Mouse (Mus musculus) kidney, postnatal 0 days (tissue): ENCODE results near the gene Kif26b. TPM values are rescaled to one million over a fixed set of nuclear protein-coding genes. Genes with fewer than 3 reads are reported as not detected.

ENCODE experiments used
- ATAC-seq: fragments of 200-750 bp; cut with Nextera tagmentation; replicated peaks from 2 replicates; pipeline ENCODE4 v1.8.0; 2017; ENCODE audit warnings: low read depth, moderate number of reproducible peaks, moderate TSS enrichment, moderate library complexity; ENCODE audit not compliant: low FRiP score
- DNase-seq: peaks from one replicate; pipeline ENCODE4 v3.0.0-alpha.2; 2016; ENCODE audit warnings: low spot score
- H3K27ac ChIP-seq: fragments of 300-500 bp; sonication (generic); 2 replicates; pipeline ENCODE4 v1.5.1; 2014; ENCODE audit warnings: mild to moderate bottlenecking
- H3K27me3 ChIP-seq: fragments of 300-500 bp; sonication (generic); 2 replicates; pipeline ENCODE4 v1.6.1; 2014; ENCODE audit warnings: low read length, mixed read lengths; ENCODE audit not compliant: insufficient read depth
- H3K36me3 ChIP-seq: fragments of 300-500 bp; sonication (generic); 2 replicates; pipeline ENCODE4 v1.6.1; 2014; ENCODE audit warnings: low read length, mixed read lengths; ENCODE audit not compliant: insufficient read depth
- H3K4me1 ChIP-seq: fragments of 300-500 bp; sonication (generic); replicated peaks from 2 replicates; pipeline ENCODE4 v1.6.1; 2014; ENCODE audit warnings: antibody characterized with exemption, low read length, mixed read lengths; ENCODE audit not compliant: insufficient read depth
- H3K4me2 ChIP-seq: fragments of 300-500 bp; sonication (generic); 2 replicates; pipeline ENCODE4 v1.6.1; 2014; ENCODE audit warnings: mild to moderate bottlenecking, low read length, moderate library complexity, mixed read lengths
- H3K4me3 ChIP-seq: fragments of 300-500 bp; sonication (generic); replicated peaks from 2 replicates; pipeline ENCODE4 v1.5.1; 2014; ENCODE audit warnings: low read depth, low read length
- H3K9ac ChIP-seq: fragments of 300-500 bp; sonication (generic); 2 replicates; pipeline ENCODE4 v1.6.1; 2014; ENCODE audit warnings: low read depth, low read length
- H3K9me3 ChIP-seq: fragments of 300-500 bp; sonication (generic); replicated peaks from 2 replicates; pipeline ENCODE4 v1.6.1; 2016; ENCODE audit warnings: low read length, inconsistent platforms, mixed read lengths
- CTCF ChIP-seq: IDR thresholded peaks from 2 replicates; pipeline ENCODE4 v1.5.1; 2016; ENCODE audit warnings: antibody characterized with exemption, low read depth, mild to moderate bottlenecking, moderate library complexity
- WGBS: fragments of 180-500 bp; shearing (Covaris S2); extraction: QIAGEN DNeasy Blood & Tissue Kit; methylation state at CpG from one replicate; pipeline ENCODE4 v1.1.7; 2014; 5-methylcytosine and 5-hydroxymethylcytosine counted together
- polyA plus RNA-seq: library from polyadenylated mRNA; unstranded; fragments of >200 nt; fragmentation: Nextera tagmentation; extraction: Ambion mirVana; gene quantifications from 2 replicates; pipeline ENCODE4 v1.2.1, GENCODE M21; 2015

Kif26b gene
- polyA plus RNA-seq, 1 experiment from 2014 or later = 6.4 TPM

GRCm38 (mm10) chr1:178895674-178896073 lies 366.7 kb downstream of the Kif26b start:
- 90% methylated on average over 4 of the region's 4 CpGs for WGBS
- no peak overlapping the region for H3K27ac ChIP-seq
- no peaks in the 10 kb centered on the region for H3K36me3 ChIP-seq
- DNase-seq = no peak
- no peak overlapping the region for H3K9ac ChIP-seq
- no peak overlapping the region for H3K4me3 ChIP-seq
- no peaks in the 10 kb centered on the region for H3K9me3 ChIP-seq
- no peak for ATAC-seq
- no peaks in the 10 kb centered on the region for H3K4me1 ChIP-seq
- H3K27me3 ChIP-seq = no peaks in the 10 kb centered on the region
- TF ChIP-seq CTCF = no peak
- H3K4me2 ChIP-seq = no peak overlapping the region

DNA sequence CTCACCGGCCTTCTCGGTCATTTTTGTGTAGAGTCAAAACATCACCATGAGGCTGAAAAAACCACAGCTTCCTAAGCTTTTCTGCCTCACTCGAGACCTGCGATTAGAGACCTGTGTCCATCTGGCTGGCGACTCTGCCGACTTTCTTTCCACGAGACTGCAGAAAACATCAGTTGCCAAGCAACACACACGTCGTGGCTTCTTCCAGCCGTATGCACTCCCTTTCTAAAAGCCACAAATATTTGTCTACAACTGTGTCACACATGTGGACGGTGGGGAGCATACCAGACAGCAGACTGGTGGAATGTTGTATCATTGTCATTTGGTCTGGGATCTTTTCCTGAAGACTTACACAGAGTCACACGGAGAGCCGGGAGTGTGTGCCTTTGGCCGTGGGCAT lies 382.0 kb downstream of the Kif26b start:
- Histone ChIP-seq H3K4me1 (no peaks in the 10 kb centered on the region), H3K9ac (no peak overlapping the region), H3K4me3 (no peak overlapping the region), H3K36me3 (0 out of 2 replicates have a peak, but pooled peaks cover 5% of the 10 kb centered on the region), H3K4me2 (no peak overlapping the region), H3K9me3 (no peaks in the 10 kb centered on the region), H3K27ac (no peak overlapping the region), H3K27me3 (no peaks in the 10 kb centered on the region)
- ATAC-seq (no peak), DNase-seq (peak; percentile 27)
- 39% methylated on average over 14 of the region's 14 CpGs for WGBS
- no peak for TF ChIP-seq CTCF

GRCm38 (mm10) chr1:178912936-178913716 lies 384.2 kb downstream of the Kif26b start:
- TF ChIP-seq CTCF = no peak
- Histone ChIP-seq H3K27me3 (no peaks in the 10 kb centered on the region), H3K27ac (no peak overlapping the region), H3K9ac (no peak overlapping the region), H3K9me3 (no peaks in the 10 kb centered on the region), H3K36me3 (0 out of 2 replicates have a peak, but pooled peaks cover 12% of the 10 kb centered on the region), H3K4me1 (no peaks in the 10 kb centered on the region), H3K4me2 (no peak overlapping the region), H3K4me3 (no peak overlapping the region)
- ATAC-seq (no peak), DNase-seq (no peak)
- 77% methylated on average over 6 of the region's 6 CpGs for WGBS

- ATAC-seq (no peak), DNase-seq (no peak)
- Histone ChIP-seq H3K9me3 (no peaks in the 10 kb centered on the region), H3K27ac (no peak overlapping the region), H3K4me3 (no peak overlapping the region), H3K27me3 (no peaks in the 10 kb centered on the region), H3K4me2 (no peak overlapping the region), H3K36me3 (0 out of 2 replicates have a peak, but pooled peaks cover 14% of the 10 kb centered on the region), H3K4me1 (no peaks in the 10 kb centered on the region), H3K9ac (no peak overlapping the region)
- 81% methylated on average over 12 of the region's 12 CpGs for WGBS
- TF ChIP-seq CTCF = no peak
Observed at GRCm38 (mm10) chr1:178915056-178915455, 386.1 kb downstream of the Kif26b start.

DNA sequence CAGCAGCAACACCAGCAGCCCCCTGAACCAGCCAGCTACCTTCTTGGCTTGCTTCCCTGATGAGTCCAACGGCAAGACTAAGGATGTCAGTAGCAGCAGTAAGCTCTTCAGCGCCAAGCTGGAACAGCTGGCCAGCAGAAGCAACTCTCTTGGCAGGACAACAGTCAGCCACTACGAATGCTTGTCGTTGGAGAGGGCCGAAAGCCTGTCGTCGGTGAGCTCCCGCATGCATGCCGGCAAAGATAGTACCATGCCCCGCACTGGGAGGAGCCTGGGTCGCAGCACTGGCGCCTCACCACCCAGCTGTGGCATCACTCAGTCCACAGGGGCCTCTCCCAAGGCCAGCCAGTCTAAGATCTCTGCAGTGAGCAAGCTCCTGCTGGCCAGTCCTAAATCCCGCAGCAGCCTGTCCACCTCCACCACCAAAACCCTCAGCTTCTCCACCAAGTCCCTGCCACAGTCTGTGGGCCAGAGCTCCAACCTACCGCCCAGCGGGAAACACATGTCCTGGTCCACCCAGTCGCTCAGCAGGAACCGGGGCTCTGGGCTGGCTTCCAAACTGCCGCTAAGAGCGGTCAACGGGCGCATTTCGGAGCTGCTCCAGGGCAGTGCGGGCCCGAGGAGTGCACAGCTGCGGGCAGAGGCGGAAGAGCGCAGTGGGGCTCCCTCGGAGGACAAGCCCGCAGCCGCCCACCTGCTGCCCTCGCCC lies 388.4 kb downstream of the Kif26b start:
- no peaks in the 10 kb centered on the region for H3K4me1 ChIP-seq
- H3K27ac ChIP-seq = no peak overlapping the region
- ATAC-seq (no peak), DNase-seq (no peak)
- no peaks in the 10 kb centered on the region for H3K27me3 ChIP-seq
- H3K4me3 ChIP-seq = no peak overlapping the region
- 0 out of 2 replicates have a peak, but pooled peaks cover 14% of the 10 kb centered on the region for H3K36me3 ChIP-seq
- no peak overlapping the region for H3K9ac ChIP-seq
- H3K4me2 ChIP-seq = no peak overlapping the region
- 76% methylated on average over 31 of the region's 31 CpGs for WGBS
- TF ChIP-seq CTCF = no peak
- no peaks in the 10 kb centered on the region for H3K9me3 ChIP-seq

DNA sequence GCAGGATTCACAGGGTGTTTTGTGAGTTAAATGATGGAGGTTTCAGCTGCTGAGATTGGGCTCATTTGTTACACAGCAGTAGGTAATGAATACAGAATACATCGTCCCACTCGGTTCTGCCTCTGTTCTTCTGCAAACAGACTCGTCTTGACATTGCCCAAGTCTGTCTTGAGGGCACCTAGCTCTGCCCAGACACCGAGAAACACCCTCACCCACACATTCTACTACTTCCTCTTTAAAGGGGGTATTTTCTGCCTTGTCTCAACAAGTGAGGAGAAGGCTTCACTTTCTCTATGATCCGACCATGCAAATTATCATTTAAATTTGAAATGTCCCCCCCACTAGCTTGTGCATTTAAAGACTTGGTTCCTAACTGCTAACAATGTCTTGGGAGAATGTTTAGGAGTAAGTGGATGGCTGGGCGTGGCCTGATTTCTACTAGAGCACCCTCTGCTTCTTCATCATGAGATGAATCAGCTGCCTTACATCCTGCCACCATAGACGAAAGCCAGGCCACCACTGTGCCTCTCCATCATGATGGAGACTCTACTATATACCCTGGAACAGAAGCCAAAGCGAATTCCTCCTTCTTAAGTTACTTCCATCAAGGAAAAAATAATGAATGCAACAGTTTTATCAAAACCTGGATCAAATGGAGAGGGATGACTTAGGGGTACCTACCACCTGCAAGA lies 395.7 kb downstream of the Kif26b start:
- ATAC-seq (no peak), DNase-seq (no peak)
- Histone ChIP-seq H3K36me3 (0 out of 2 replicates have a peak, but pooled peaks cover 2% of the 10 kb centered on the region), H3K9me3 (no peaks in the 10 kb centered on the region), H3K4me1 (no peaks in the 10 kb centered on the region), H3K27ac (no peak overlapping the region), H3K4me3 (no peak overlapping the region), H3K4me2 (no peak overlapping the region), H3K9ac (no peak overlapping the region), H3K27me3 (no peaks in the 10 kb centered on the region)
- 86% methylated on average over 8 of the region's 8 CpGs for WGBS
- no peak for TF ChIP-seq CTCF
